Mouse (Mus musculus) lung, postnatal 0 days (tissue): ENCODE measurements around the gene Abca15. TPM values are rescaled to one million over a fixed set of nuclear protein-coding genes. Genes with fewer than 3 reads are reported as not detected.
A peak's percentile ranks its signal among the peaks of the same experiment; 100 is the strongest.
"Not testable (repeated sequence)": the region's sequence is repeated elsewhere in the genome, so short reads cannot be mapped to it uniquely, and the experiment has no call there.

ENCODE experiments used
- ATAC-seq: fragments of 200-750 bp; cut with Nextera tagmentation; 2 replicates; pipeline ENCODE4 v1.8.0; 2017; ENCODE audit warnings: moderate library complexity
- DNase-seq: peaks from one replicate; pipeline ENCODE4 v3.0.0-alpha.2; 2016; ENCODE audit warnings: low spot score
- H3K27ac ChIP-seq: fragments of 300-500 bp; sonication (generic); 2 replicates; pipeline ENCODE4 v1.5.1; 2014; ENCODE audit warnings: antibody characterized with exemption, mild to moderate bottlenecking, low read length, mixed read lengths
- H3K27me3 ChIP-seq: fragments of 300-500 bp; sonication (generic); replicated peaks from 2 replicates; pipeline ENCODE4 v1.6.1; 2014; ENCODE audit warnings: low read length, mixed read lengths; ENCODE audit not compliant: insufficient read depth
- H3K36me3 ChIP-seq: fragments of 300-500 bp; sonication (generic); 2 replicates; pipeline ENCODE4 v1.6.1; 2014; ENCODE audit warnings: low read length, mixed read lengths; ENCODE audit not compliant: insufficient read depth
- H3K4me1 ChIP-seq: fragments of 300-500 bp; sonication (generic); 2 replicates; pipeline ENCODE4 v1.6.1; 2014; ENCODE audit warnings: antibody characterized with exemption, low read depth, low read length, mixed read lengths; ENCODE audit not compliant: insufficient read depth
- H3K4me2 ChIP-seq: fragments of 300-500 bp; sonication (generic); replicated peaks from 2 replicates; pipeline ENCODE4 v1.6.1; 2014; ENCODE audit warnings: low read depth, mild to moderate bottlenecking, low read length, moderate library complexity, mixed read lengths
- H3K4me3 ChIP-seq: fragments of 300-500 bp; sonication (generic); 2 replicates; pipeline ENCODE4 v1.5.1; 2014; ENCODE audit warnings: low read depth, low read length
- H3K9ac ChIP-seq: fragments of 300-500 bp; sonication (generic); replicated peaks from 2 replicates; pipeline ENCODE4 v1.6.1; 2014; ENCODE audit warnings: low read depth, mild to moderate bottlenecking
- H3K9me3 ChIP-seq: fragments of 300-500 bp; sonication (generic); 2 replicates; pipeline ENCODE4 v1.6.1; 2016; ENCODE audit warnings: low read length, mixed read lengths
- CTCF ChIP-seq: IDR thresholded peaks from 2 replicates; pipeline ENCODE4 v1.5.1; 2016; ENCODE audit warnings: antibody characterized with exemption, mild to moderate bottlenecking
- EP300 ChIP-seq: IDR thresholded peaks from 2 replicates; pipeline ENCODE4 v1.6.1; 2016; ENCODE audit warnings: antibody characterized with exemption, mild to moderate bottlenecking, control low read depth
- WGBS: fragments of 180-500 bp; shearing (Covaris S2); extraction: QIAGEN DNeasy Blood & Tissue Kit; methylation state at CpG from one replicate; pipeline ENCODE4 v1.1.7; 2014; 5-methylcytosine and 5-hydroxymethylcytosine counted together
- polyA plus RNA-seq: library from polyadenylated mRNA; unstranded; fragments of >200 nt; fragmentation: Nextera tagmentation; extraction: Ambion mirVana; gene quantifications from 2 replicates; pipeline ENCODE4 v1.2.1, GENCODE M21; 2015

The Abca15 gene
- polyA plus RNA-seq = not detected in 2 replicates

DNA sequence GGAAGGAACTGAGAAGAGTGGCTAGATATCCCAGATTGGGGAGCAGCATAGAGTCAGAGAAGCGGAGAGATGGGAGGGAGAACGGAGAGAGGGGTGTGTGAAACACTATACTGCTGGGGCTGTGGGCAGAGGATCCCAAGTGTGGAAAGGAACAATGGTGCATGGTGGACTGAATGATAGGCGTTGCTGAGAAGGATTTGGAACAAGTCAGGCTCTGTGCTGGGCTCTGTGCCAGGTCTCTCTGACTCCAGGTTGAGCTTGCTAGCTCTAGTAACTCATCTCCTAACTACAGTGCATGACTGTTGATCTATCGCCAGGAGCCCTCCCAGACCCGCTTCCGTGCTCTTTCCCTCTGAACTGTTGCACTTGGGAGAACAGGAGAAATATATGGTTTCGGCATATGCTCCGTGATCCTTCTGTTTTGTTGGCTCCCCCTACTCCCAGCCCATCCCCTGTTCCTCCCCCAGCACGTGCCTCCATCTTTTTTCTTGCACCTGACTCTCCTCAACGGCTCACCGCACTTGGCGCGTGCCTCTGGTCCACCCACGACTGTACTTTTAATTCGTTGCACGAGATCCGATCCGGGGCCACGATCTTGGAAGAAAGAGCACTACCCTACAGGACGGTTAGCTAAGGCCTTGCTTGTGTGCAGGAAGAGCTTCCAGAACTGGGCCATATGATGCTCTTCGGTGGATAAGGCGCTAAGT is at the start of gene Abca15:
Gene Abca15, plus strand, starts transcription at position 584 of the 707 bp plus-strand sequence.
- Histone ChIP-seq H3K36me3 (no peaks in the 10 kb centered on the region), H3K4me3 (no peak within 1 kb of the TSS), H3K9ac (no peak within 1 kb of the TSS), H3K4me2 (peak within 1 kb of the TSS; percentile 52), H3K4me1 (no peaks in the 10 kb centered on the region), H3K27me3 (no peaks in the 10 kb centered on the region), H3K27ac (no peak within 1 kb of the TSS), H3K9me3 (no peaks in the 10 kb centered on the region)
- ATAC-seq (no peak), DNase-seq (peak; percentile 11)
- no peak for TF ChIP-seq CTCF
- TF ChIP-seq EP300 = no peak
- 71% methylated on average over 22 of the region's 22 CpGs for WGBS

DNA sequence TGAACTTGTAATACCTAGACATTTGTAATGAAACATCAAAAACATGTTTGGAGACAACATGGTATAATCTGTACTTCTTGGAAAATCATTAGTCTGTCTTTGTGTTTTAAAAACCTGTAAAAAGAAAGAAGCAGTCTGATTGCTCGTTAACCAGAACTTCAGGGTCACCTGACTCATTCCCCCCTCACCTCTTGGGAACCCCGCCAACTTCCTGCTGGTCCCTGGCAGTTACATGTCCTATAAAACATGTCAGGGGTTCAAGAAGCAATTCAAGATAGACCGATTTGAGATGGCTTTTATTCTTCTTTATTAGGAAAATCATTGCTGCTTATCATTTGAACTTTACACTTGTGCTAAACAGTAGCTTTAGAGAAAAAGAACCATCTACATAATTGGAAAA is 43.2 kb upstream of the Abca15 start:
- Histone ChIP-seq H3K27ac (no peak overlapping the region), H3K4me2 (no peak overlapping the region), H3K9ac (no peak overlapping the region), H3K4me1 (no peaks in the 10 kb centered on the region), H3K36me3 (no peaks in the 10 kb centered on the region), H3K9me3 (no peaks in the 10 kb centered on the region), H3K4me3 (no peak overlapping the region), H3K27me3 (no peaks in the 10 kb centered on the region)
- 53% methylated on average over 3 of the region's 3 CpGs for WGBS
- ATAC-seq (no peak), DNase-seq (no peak)
- no peak for TF ChIP-seq CTCF
- no peak for TF ChIP-seq EP300

GRCm38 (mm10) chr7:120316086-120316485 is 12.4 kb upstream of the Abca15 start:
- Histone ChIP-seq H3K4me2 (no peak overlapping the region), H3K4me3 (no peak overlapping the region), H3K27ac (no peak overlapping the region), H3K9ac (no peak overlapping the region), H3K27me3 (no peaks in the 10 kb centered on the region), H3K9me3 (no peaks in the 10 kb centered on the region), H3K4me1 (no peaks in the 10 kb centered on the region), H3K36me3 (no peaks in the 10 kb centered on the region)
- TF ChIP-seq CTCF (no peak), EP300 (no peak)
- no peak for DNase-seq
- 58% methylated on average over 1 of the region's 1 CpGs for WGBS
- no peak for ATAC-seq

DNA sequence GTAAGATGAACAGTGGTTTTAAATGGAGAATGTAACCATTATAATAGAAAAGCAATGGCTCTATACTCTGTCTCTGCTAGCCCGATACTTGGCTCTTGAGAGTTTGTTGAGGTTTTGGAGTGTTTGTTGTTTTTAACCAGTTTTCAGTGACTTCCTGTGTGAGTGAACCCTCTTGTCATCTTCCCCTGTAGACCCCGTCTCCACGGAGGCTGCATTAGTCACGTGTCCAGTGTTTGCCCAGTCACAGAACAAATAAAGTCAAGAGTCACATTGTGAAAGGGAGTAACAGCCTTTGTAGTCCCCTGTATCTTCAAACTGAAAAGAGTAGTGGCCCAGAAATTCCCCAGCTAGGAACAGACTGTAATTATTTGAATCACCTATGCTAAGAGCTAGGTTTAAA is 5.5 kb upstream of the Abca15 start:
- DNase-seq = peak; percentile 79

GRCm38 (mm10) chr7:120325911-120326310 is 2.6 kb upstream of the Abca15 start:
- not testable (repeated sequence) for H3K27ac ChIP-seq, H3K4me3 ChIP-seq, H3K4me1 ChIP-seq, H3K36me3 ChIP-seq, ATAC-seq, DNase-seq, H3K9me3 ChIP-seq, H3K4me2 ChIP-seq, H3K27me3 ChIP-seq, H3K9ac ChIP-seq
- 65% methylated on average over 2 of the region's 2 CpGs for WGBS

More for the DNA sequence above, 5.5 kb upstream of the Abca15 start:
- Histone ChIP-seq H3K4me1 (no peaks in the 10 kb centered on the region), H3K27ac (no peak overlapping the region), H3K27me3 (no peaks in the 10 kb centered on the region), H3K9ac (no peak overlapping the region), H3K9me3 (no peaks in the 10 kb centered on the region), H3K4me3 (no peak overlapping the region), H3K36me3 (no peaks in the 10 kb centered on the region), H3K4me2 (no peak overlapping the region)
- 5% methylated on average over 4 of the region's 4 CpGs for whole genome bisulfite sequencing
- peak; percentile 88 for ATAC-seq
- TF ChIP-seq EP300 (peak; percentile 74), CTCF (no peak)

- Histone ChIP-seq H3K4me2 (peak overlapping the region; percentile 52), H3K4me3 (no peak overlapping the region), H3K9ac (no peak overlapping the region), H3K36me3 (no peaks in the 10 kb centered on the region), H3K4me1 (no peaks in the 10 kb centered on the region), H3K27ac (no peak overlapping the region), H3K9me3 (no peaks in the 10 kb centered on the region), H3K27me3 (no peaks in the 10 kb centered on the region)
- 12% methylated on average over 22 of the region's 22 CpGs for WGBS
- peak; percentile 54 for DNase-seq
- TF ChIP-seq CTCF (peak; percentile 66), EP300 (no peak)
- ATAC-seq = peak; percentile 42; the same call in 1 of the 2 replicates
Observed at GRCm38 (mm10) chr7:120327220-120328073, 1.0 kb upstream of the Abca15 start.
